Mouse (Mus musculus) liver, postnatal 0 days (tissue): Measurements from ENCODE around the gene Slc44a5.
"Not testable (repeated sequence)": the region's sequence is repeated elsewhere in the genome, so short reads cannot be mapped to it uniquely, and the experiment has no call there.

Experiments
- CTCF ChIP-seq: sonication (generic); IDR thresholded peaks from 2 replicates; pipeline ENCODE4 v1.5.1; 2016; ENCODE audit warnings: antibody characterized with exemption, low read depth
- EP300 ChIP-seq: IDR thresholded peaks from 2 replicates; pipeline ENCODE4 v1.6.1; 2016; ENCODE audit warnings: antibody characterized with exemption, low read depth, mild to moderate bottlenecking

- not testable (repeated sequence) for TF ChIP-seq CTCF, EP300
Measured at GRCm38 (mm10) chr3:154153541-154153940, 180.3 kb downstream of the Slc44a5 start.
